Mouse (Mus musculus) bone marrow, adult 2 months (tissue): Measurements from ENCODE around the gene Cys1.
"Not testable (repeated sequence)": the region's sequence is repeated elsewhere in the genome, so short reads cannot be mapped to it uniquely, and the experiment has no call there.

ENCODE experiments used
- CTCF ChIP-seq: fragments of 200-500 bp; IDR thresholded peaks from 2 replicates; pipeline ENCODE4 v1.5.1; 2011; ENCODE audit warnings: low read length, control low read depth; ENCODE audit not compliant: control insufficient read depth, insufficient read depth
- POLR2A ChIP-seq: fragments of 200-500 bp; IDR thresholded peaks from 2 replicates; pipeline ENCODE4 v1.6.1; 2011; ENCODE audit warnings: low read depth, mild to moderate bottlenecking, control low read depth, low read length, borderline replicate concordance; ENCODE audit not compliant: control insufficient read depth

DNA sequence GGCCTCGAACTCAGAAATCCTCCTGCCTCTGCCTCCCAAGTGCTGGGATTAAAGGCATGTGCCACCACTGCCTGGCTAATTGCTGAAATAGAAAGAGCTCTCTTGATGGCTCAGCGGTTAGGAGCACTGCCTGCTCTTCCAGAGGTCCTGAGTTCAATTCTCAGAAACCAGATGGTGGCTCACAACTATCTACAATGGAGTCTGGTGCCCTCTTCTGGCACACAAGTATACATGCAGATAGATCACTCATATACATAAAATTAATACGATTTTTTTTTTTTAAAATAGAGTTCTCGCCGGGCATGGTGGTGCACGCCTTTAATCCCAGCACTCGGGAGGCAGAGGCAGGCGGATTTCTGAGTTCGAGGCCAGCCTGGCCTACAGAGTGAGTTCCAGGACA is 20.0 kb upstream of the Cys1 start:
- not testable (repeated sequence) for TF ChIP-seq CTCF, POLR2A
